Mouse (Mus musculus) forebrain, embryonic 16.5 days (tissue): Measurements from ENCODE around the gene Cmah. TPM values are rescaled to one million over a fixed set of nuclear protein-coding genes. Genes with fewer than 3 reads are reported as not detected.

Experiments used
- ATAC-seq: fragments of 200-750 bp; cut with Nextera tagmentation; 2 replicates; pipeline ENCODE4 v1.8.0; 2017; ENCODE audit warnings: mild to moderate bottlenecking, moderate library complexity
- H3K27ac ChIP-seq: fragments of 300-500 bp; sonication (generic); 2 replicates; pipeline ENCODE4 v1.5.1; 2014; ENCODE audit warnings: low read length, control low read depth
- H3K27me3 ChIP-seq: fragments of 300-500 bp; sonication (generic); replicated peaks from 2 replicates; pipeline ENCODE4 v1.6.1; 2014; ENCODE audit warnings: low read length; ENCODE audit not compliant: control insufficient read depth, insufficient read depth
- H3K36me3 ChIP-seq: fragments of 300-500 bp; sonication (generic); 2 replicates; pipeline ENCODE4 v1.6.1; 2014; ENCODE audit not compliant: control insufficient read depth, insufficient read depth
- H3K4me1 ChIP-seq: fragments of 300-500 bp; sonication (generic); replicated peaks from 2 replicates; pipeline ENCODE4 v1.6.1; 2014; ENCODE audit warnings: low read length; ENCODE audit not compliant: control insufficient read depth, insufficient read depth
- H3K4me2 ChIP-seq: fragments of 300-500 bp; sonication (generic); 2 replicates; pipeline ENCODE4 v1.6.1; 2014; ENCODE audit warnings: mild to moderate bottlenecking, low read length, control low read depth
- H3K4me3 ChIP-seq: fragments of 300-500 bp; sonication (generic); replicated peaks from 2 replicates; pipeline ENCODE4 v1.5.1; 2014; ENCODE audit warnings: mild to moderate bottlenecking, low read length, control low read depth
- H3K9ac ChIP-seq: fragments of 300-500 bp; sonication (generic); replicated peaks from 2 replicates; pipeline ENCODE4 v1.6.1; 2014; ENCODE audit warnings: low read depth, low read length, control low read depth
- H3K9me3 ChIP-seq: fragments of 300-500 bp; sonication (generic); 2 replicates; pipeline ENCODE4 v1.6.1; 2016; ENCODE audit warnings: low read length; ENCODE audit not compliant: control insufficient read depth
- WGBS: fragments of 180-500 bp; shearing (Covaris S2); extraction: QIAGEN DNeasy Blood & Tissue Kit; methylation state at CpG from one replicate; pipeline ENCODE4 v1.1.7; 2014; 5-methylcytosine and 5-hydroxymethylcytosine counted together
- polyA plus RNA-seq: library from polyadenylated mRNA; unstranded; fragments of >200 nt; fragmentation: Nextera tagmentation; extraction: Ambion mirVana; gene quantifications from 2 replicates; pipeline ENCODE4 v1.2.1, GENCODE M21; 2015

Cmah gene
- polyA plus RNA-seq, 1 experiment from 2014 or later, result 0.11 TPM

- Histone ChIP-seq H3K27me3 (no peaks in the 10 kb centered on the region), H3K9me3 (no peaks in the 10 kb centered on the region), H3K4me3 (no peak overlapping the region), H3K4me2 (no peak overlapping the region), H3K9ac (no peak overlapping the region), H3K36me3 (no peaks in the 10 kb centered on the region), H3K4me1 (no peaks in the 10 kb centered on the region), H3K27ac (no peak overlapping the region)
- WGBS, result 48% methylated on average over 3 of the region's 3 CpGs
- no peak for ATAC-seq
These were observed 10.7 kb downstream of the Cmah start for GRCm38 (mm10) chr13:24337874-24338273.

DNA sequence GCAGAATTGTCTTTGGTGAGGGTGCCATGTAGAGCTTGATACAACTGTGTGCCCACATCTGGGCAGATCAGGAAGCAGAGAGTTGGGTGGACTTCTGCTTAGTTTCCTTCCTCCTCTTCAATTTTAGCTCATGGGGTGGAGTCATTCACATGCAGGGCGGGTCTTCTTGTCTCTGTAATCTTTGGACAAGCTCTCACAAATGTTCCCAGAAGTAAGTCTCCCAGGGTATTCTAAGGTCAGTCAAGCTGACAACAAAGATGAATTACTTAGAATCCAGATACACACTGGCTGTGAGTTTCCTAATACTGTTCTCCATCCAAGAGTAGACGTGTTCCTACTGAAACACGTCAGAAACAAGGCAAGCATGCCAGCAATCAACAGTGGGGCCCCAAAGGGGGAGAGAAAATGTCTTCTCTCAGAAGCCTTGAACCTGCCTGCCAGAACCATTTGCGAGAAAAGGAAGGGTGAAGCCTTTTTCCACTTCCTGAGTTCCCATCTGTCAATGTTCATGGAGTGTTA lies 11.2 kb downstream of the Cmah start:
- no peak for ATAC-seq
- H3K36me3 ChIP-seq, result no peaks in the 10 kb centered on the region
- no peak overlapping the region for H3K4me2 ChIP-seq
- no peaks in the 10 kb centered on the region for H3K27me3 ChIP-seq
- no peaks in the 10 kb centered on the region for H3K4me1 ChIP-seq
- WGBS, result 73% methylated on average over 4 of the region's 4 CpGs
- H3K9me3 ChIP-seq, result no peaks in the 10 kb centered on the region
- no peak overlapping the region for H3K4me3 ChIP-seq
- no peak overlapping the region for H3K9ac ChIP-seq
- H3K27ac ChIP-seq, result no peak overlapping the region

GRCm38 (mm10) chr13:24339907-24340306 lies 12.7 kb downstream of the Cmah start:
- no peak overlapping the region for H3K27ac ChIP-seq

DNA sequence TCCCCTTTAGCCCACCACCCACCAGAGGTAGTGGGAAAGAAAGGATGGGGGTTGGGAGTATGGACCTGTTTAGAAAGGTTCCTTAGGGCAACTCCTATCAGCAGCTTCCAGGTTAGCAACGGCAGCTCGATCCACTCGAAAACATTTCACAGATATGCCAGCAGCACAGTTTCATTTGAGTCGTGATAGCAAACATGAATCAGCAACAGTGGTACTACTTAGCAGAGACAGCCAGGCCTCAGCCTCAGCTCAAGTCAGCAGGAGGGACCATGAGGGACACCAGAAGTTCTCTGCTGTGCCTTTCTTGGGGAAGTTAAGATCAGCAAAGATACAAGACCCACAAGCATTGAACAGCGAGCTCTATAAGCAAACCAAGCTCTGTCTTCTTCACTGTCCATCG lies 13.3 kb downstream of the Cmah start:
- no peak overlapping the region for H3K4me3 ChIP-seq
- no peak overlapping the region for H3K4me2 ChIP-seq
- 92% methylated on average over 6 of the region's 6 CpGs for WGBS
- H3K36me3 ChIP-seq, result no peaks in the 10 kb centered on the region
- no peak overlapping the region for H3K9ac ChIP-seq
- no peak for ATAC-seq
- no peak overlapping the region for H3K27ac ChIP-seq
- H3K27me3 ChIP-seq, result no peaks in the 10 kb centered on the region
- H3K9me3 ChIP-seq, result no peaks in the 10 kb centered on the region
- H3K4me1 ChIP-seq, result no peaks in the 10 kb centered on the region

More at GRCm38 (mm10) chr13:24339907-24340306, 12.7 kb downstream of the Cmah start:
- no peaks in the 10 kb centered on the region for H3K27me3 ChIP-seq
- no peak overlapping the region for H3K4me3 ChIP-seq
- H3K4me1 ChIP-seq, result no peaks in the 10 kb centered on the region
- no peaks in the 10 kb centered on the region for H3K9me3 ChIP-seq
- no peak for ATAC-seq
- no peak overlapping the region for H3K9ac ChIP-seq
- H3K4me2 ChIP-seq, result no peak overlapping the region
- H3K36me3 ChIP-seq, result no peaks in the 10 kb centered on the region

- H3K36me3 ChIP-seq, result no peaks in the 10 kb centered on the region
These were observed 14.9 kb downstream of the Cmah start for GRCm38 (mm10) chr13:24342091-24342490.

DNA sequence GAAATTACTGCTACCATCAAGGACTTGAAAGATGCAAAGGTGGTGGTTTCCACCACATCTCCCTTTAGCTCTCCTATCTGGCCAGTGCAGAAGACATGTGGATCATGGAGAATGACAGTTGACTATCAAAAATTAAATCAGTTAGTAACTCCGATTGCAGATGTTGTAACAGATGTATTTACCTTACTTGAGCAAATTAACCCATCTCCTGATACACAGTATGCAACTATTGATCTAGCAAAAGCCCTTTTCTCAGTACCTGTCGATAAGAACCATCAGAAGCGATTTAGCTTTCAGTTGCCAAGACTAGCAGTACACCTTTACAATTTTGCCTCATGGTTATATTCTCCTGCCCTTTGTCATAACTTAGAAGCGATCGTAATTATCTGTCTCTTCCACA lies 25.8 kb downstream of the Cmah start:
- H3K36me3 ChIP-seq, result no peaks in the 10 kb centered on the region
- no peak overlapping the region for H3K9ac ChIP-seq
- no peak overlapping the region for H3K27ac ChIP-seq
- 96% methylated on average over 5 of the region's 5 CpGs for WGBS
- no peak overlapping the region for H3K4me2 ChIP-seq
- H3K27me3 ChIP-seq, result no peaks in the 10 kb centered on the region
- H3K4me3 ChIP-seq, result no peak overlapping the region
- H3K9me3 ChIP-seq, result no peaks in the 10 kb centered on the region
- no peaks in the 10 kb centered on the region for H3K4me1 ChIP-seq
- no peak for ATAC-seq

More at GRCm38 (mm10) chr13:24342091-24342490, 14.9 kb downstream of the Cmah start:
- Histone ChIP-seq H3K4me2 (no peak overlapping the region), H3K4me1 (no peaks in the 10 kb centered on the region), H3K4me3 (no peak overlapping the region), H3K27ac (no peak overlapping the region), H3K9ac (no peak overlapping the region), H3K9me3 (no peaks in the 10 kb centered on the region), H3K27me3 (no peaks in the 10 kb centered on the region)
- 85% methylated on average over 4 of the region's 4 CpGs for WGBS
- ATAC-seq, result no peak

GRCm38 (mm10) chr13:24354751-24355150 lies 27.5 kb downstream of the Cmah start:
- no peaks in the 10 kb centered on the region for H3K4me1 ChIP-seq
- WGBS, result 89% methylated on average over 5 of the region's 5 CpGs
- H3K4me3 ChIP-seq, result no peak overlapping the region
- no peak overlapping the region for H3K9ac ChIP-seq
- no peaks in the 10 kb centered on the region for H3K9me3 ChIP-seq
- H3K27ac ChIP-seq, result no peak overlapping the region
- ATAC-seq, result no peak
- H3K27me3 ChIP-seq, result no peaks in the 10 kb centered on the region
- no peak overlapping the region for H3K4me2 ChIP-seq
- no peaks in the 10 kb centered on the region for H3K36me3 ChIP-seq

DNA sequence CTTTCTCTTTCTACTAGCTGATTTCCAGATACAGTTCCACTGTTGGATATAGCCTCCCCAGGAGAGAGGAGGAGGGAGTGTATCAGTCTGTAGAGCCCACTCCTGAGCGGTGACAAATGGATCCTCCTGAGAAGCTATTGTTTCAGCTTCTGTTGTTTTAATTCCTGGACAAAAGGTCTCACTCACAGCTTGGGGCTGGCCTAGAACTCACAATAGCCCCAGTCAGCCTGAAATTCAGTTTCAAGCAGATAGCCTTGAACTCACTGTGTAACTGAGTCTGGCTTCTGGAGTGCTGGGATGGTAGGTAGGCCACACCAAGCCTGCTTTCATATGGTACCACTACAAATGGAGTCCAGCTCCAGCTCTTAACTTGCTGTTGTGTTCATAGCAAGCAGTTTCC lies 32.0 kb downstream of the Cmah start:
- no peaks in the 10 kb centered on the region for H3K4me1 ChIP-seq
- H3K27me3 ChIP-seq, result no peaks in the 10 kb centered on the region
- no peak for ATAC-seq
- H3K27ac ChIP-seq, result no peak overlapping the region
- H3K36me3 ChIP-seq, result no peaks in the 10 kb centered on the region
- no peak overlapping the region for H3K4me3 ChIP-seq
- H3K4me2 ChIP-seq, result no peak overlapping the region
- no peaks in the 10 kb centered on the region for H3K9me3 ChIP-seq
- 48% methylated on average over 1 of the region's 1 CpGs for WGBS
- H3K9ac ChIP-seq, result no peak overlapping the region

- Histone ChIP-seq H3K4me1 (no peaks in the 10 kb centered on the region), H3K27me3 (no peaks in the 10 kb centered on the region), H3K9ac (no peak overlapping the region), H3K4me2 (no peak overlapping the region), H3K4me3 (no peak overlapping the region), H3K27ac (no peak overlapping the region), H3K9me3 (no peaks in the 10 kb centered on the region), H3K36me3 (no peaks in the 10 kb centered on the region)
- no peak for ATAC-seq
- WGBS, result 89% methylated on average over 6 of the region's 6 CpGs
These were observed 38.0 kb downstream of the Cmah start for GRCm38 (mm10) chr13:24365191-24365590.
